Mouse (Mus musculus) c-Kit-positive CD71-positive TER-119-negative erythroid progenitor cells, embryonic 14.5 days (primary cell): ENCODE data around the gene Gm10300.
A peak's percentile ranks its signal among the peaks of the same experiment; 100 is the strongest.

Experiments
- DNase-seq: peaks from one replicate; pipeline ENCODE4 v3.0.0-alpha.2; 2013; ENCODE audit warnings: low read depth

Gene Gm10300

DNA sequence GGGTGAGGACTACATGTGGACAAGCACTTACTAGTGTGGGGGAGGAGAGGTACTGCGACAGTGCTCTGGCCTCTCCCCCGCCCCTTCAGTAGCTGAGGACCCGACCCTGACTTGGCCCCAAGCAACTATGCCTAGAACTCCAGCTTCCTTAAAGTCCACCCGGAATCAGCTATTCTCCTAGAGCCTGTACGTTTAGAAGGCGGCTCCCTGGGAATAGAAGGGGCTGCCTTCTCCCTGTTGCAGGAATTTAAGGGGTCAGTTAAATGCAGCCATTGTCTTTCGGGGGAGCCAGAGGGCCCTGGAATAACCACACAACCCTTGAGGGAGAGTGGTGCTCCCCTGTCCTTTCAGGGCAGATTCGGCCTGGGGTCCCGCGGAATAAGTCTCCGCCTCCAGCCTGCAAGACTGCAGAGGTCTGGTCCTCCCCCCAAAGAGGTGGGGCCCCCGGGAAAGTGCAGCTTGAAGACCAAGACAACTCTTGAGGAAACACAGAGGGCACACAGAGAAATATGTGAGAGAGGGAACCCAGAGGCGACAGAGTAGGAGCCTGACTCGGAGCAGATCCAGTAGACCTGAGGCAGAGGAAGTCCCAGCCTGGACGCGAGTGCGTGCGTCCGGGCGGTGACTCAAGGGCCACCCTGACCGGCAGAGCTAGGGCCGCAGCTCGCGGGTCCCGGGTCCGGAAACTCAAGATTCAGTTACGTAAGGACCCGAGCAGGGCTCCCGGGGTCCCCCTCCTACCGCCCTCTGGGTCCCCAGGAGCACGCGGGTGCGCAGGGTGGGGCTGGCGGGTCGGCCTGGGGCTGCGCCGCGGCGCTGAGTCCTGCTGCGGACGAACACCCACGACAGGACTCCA is at the start of gene Gm10300:
Gm10300 (plus strand) TSS at position 621 of the 856 bp plus-strand sequence.
- no peak for DNase-seq

DNA sequence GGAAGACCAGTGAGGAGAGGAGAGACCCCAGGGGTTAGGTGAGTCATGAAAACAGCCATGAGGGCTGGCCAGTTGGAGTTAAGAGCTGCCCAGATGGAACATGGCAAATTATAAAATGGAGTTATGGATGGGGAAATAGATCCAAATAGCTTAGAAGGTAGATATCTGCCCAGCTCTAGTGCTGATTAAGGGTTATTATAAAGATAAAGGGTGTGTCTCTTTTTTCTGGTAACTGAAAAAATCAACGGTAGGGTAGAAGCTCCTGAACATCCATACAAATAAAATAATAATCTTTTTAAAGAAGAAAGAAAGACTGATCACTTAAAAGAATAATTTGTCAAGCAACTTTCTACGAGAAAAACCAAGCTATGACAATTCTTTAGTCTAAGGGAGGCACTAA is 49.2 kb upstream of the Gm10300 start:
- DNase-seq: no peak

DNA sequence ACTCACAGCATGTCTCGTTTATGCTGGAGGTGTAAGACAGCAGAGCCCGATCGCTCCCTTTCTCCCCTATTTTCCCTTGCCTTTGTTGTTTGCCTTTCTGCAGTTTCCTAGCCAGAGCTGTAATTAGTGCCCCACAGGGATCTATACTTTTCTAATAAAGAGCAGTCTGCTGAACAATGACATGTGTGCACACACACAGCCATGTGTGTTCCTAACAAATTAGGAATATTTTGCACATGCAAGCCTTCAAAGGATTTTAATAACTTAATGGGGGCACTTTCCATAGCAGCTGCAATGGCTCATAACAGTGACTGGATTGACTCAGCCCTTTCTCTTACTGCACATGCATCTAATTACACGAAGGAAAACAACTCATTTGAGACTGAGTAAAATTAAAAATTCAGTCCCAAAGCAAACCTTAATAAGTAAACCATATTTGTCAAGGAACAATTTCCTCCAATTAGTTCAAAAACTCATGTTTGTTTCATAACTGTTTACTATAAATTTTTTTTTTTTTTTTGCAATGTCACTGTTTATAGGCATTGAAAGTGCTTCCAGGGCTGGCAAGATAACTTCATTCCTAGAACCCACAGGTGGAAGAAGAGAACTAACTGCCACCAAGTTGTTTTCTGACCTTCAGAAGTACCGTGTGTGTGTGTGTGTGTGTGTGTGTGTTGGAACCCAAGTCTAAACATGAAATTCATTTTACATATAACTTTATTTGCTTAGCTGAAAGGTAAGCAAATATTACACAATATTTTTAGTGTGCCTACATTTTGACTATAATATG is 48.6 kb upstream of the Gm10300 start:
- no peak for DNase-seq

DNA sequence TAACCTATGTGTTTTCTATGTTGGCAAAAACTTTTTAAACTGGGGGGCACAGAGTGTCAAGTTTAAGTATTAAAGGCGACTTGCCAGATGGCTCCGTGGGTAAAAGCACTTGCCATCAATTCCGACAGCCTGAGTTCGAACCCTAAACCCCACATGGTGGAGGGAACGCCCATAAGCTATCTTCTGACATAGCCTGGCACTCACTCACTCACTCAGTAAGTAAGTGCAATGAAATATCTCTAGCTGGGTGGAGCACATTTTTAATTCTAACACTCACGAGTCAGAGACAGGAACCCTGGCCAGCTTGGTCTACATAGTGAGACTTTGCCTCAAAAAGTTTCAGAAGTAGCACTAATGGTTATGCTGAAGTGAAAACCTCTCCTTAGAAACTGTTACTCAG is 47.3 kb upstream of the Gm10300 start:
- DNase-seq: peak; percentile 52

DNA sequence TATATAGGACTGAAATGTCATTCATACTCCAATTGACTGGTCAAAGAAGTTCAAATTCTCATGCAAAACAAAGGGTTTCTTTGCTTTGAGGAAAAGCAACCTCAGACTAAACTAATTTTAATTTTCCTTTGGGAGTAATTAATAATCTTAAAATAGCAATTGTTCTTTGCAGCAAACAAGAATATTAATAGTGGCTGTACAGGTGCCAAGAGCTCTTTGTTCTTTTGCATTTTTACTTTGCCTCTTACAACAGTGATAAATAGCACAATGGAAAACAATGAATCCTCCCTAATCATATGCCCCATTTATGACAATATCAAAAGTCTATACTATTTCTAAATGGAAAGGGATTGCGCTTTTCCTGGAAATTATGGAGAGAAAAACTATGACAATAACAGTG is 46.7 kb upstream of the Gm10300 start:
- no peak for DNase-seq

DNA sequence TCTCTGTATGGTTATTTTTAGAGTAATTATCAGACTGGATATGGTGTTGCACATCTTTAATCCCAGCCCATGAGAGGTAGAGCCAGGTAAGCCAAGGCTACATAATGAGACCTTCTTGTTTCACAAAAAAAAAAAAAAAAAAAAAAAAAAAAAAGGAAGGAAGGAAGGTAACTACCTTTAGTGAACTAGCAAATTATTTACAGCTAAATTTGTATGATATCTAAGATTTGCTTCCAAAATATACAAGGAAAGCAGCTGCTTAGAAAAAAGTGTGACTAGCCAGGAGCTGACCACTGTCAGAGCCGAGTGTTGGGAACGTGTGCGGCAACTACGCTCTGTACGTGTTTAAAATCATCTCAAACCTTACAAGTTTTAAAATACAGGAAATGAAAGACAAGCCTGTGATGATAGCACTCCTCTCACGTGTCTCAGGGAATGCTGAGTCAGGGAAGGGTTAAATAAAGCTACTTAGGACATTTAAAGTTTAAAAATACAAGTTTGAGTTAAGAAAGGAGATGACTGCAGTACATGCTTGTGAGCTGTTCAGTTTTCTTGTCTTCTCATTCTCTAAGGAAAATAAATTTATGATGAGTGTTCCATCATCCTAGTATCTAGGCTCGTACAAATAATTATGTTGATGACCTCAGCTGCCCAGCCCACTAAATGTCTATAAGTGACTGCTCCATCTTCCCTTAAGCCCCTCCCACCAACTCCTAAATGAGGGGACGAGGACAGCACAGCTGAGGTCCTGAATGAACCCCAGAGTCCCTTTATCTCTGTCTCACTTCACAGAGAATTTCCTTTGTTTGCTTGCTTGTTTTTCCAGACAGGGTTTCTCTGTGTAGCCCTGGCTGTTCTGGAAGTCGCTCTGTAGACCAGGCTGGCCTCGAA is 44.4 kb upstream of the Gm10300 start:
- DNase-seq: no peak

DNA sequence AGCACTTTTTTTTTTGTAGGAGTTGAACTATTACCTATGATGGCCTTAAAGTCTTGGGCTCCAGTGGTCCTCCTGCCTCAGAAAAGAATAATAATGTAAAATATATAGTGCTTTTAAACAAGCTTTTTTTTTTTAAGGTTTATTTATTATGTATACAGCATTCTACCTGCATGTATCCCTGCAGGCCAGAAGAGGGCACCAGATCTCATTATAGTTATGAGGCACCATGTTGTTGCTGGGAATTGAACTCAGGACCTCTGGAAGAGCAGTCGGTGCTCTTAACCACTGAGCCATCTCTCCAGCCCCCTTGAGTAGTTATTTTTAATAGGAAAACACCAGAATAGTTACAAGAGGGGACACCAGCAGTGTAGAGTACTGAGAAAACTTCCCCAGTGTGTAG is 41.3 kb upstream of the Gm10300 start:
- DNase-seq: no peak

DNA sequence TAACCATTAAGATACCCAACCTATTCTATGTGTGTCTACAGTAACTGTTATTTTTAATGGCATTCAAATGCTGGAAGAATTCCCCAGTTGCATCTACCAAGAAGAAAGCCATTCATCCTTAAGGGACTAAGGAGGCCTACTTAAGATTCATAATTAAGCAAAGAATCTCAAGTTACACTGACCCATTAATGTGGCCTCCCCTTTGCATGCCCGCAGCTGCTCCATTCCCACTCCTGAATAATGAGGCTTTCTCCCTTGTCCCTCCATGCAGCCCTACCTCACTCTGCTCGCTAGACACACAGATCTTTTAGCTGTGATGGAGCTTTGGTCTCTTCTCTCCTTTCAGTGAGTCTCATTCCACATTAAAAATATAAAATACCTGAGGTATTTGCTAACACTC is 40.3 kb upstream of the Gm10300 start:
- DNase-seq: no peak

DNA sequence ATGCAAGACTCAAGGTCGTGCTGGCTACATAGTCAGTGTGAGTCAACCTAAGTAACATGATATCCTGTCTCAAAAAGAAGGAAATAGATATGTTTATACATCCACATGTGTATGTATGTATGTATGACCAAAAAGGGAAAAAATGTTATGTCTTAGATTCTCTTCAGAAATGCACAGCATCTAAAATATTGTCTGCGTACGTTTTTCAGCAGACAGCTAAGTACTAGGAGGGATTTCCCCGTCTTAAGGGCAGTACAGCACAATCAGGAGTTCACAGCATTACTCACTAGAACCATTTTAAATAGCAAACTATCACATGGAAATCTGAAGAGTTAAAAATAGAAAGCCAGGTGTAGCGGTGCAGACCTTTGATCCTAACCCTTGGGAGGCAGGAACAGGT is 37.4 kb upstream of the Gm10300 start:
- no peak for DNase-seq

DNA sequence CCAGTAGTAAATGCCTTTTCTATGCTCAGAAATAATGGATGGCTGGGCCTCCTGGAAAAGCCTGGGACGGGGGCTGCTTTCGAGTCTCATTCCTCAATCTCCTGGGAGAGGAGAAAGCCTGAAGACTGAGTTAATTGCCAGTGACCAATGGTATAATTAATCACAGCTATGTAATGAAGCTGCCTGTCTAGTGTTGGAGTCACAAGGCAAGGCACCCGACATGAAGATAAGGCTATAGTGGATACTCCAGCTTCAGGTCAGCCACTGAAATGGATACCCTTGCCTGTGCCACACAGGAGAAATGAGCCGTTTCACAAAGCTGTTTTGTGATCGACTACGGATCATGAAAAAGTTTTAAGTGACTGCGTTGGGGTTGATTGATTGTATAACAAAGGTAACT is 36.5 kb upstream of the Gm10300 start:
- DNase-seq: no peak

DNA sequence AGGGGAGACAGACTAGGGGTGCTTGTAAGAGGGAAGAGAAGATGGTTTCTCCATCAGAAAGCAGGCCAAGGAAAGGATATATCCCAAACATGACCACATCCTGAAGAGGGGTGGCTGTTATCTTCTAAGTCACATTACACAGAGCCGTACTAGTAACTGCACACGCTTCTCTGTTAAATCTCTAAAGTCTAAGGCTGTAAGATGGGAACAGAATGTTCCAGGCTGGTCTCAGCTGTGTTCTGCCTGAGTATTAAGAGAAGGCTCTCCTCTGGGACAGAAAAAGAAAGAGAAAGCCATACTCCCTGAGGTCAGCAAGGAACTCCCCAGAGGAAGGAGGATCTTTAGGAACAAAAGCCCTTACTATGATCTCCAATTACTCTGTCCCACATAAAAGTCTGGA is 35.7 kb upstream of the Gm10300 start:
- no peak for DNase-seq

DNA sequence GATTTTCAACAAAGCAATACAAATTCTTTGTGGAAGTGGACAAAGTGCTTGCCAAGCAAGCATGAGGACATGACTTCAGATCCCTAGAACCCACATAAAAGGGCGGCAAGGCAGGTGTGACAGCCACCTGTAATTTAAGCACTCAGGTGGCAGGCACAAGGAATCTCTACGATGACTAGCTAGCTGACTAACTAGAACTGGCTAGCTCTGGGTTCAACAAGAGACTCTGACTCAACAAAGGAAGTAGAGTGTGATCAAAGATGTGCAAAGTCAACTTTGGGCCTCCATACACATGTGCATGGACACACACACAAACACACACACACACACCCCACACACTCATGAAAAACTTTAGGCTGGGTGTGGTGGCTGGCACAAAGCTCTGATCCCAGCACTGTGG is 35.0 kb upstream of the Gm10300 start:
- DNase-seq: no peak

DNA sequence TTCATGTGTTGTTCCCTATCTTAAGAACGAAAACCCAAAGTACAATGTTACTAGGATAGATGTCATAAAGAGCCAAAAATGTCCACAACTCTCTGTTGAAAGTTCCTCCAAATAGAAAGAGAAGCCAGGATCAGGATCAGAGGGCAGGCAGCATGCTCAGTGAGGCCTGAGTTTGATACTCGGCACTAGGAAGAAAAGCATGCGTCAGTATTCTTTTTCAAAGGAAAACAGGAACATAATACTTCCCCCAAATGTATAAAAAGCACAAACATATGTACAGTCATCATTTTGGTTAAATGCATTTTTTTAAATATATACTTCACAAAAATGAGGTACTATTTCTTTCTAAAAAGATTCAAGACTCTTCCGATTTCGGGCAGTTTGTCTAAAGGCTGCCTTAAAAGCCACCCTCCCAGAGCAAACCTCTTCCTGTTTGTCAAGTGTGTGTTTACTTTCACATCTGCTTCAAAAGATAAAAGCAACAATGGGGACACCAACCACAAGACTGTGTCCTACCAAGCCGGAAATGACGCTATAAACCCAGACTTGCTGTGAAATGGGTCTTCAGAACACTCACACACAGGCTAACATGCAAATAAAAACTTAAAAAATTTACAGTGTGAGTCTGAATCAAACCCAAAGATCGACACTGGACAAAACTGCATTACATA is 34.4 kb upstream of the Gm10300 start:
- DNase-seq: peak; percentile 66

DNA sequence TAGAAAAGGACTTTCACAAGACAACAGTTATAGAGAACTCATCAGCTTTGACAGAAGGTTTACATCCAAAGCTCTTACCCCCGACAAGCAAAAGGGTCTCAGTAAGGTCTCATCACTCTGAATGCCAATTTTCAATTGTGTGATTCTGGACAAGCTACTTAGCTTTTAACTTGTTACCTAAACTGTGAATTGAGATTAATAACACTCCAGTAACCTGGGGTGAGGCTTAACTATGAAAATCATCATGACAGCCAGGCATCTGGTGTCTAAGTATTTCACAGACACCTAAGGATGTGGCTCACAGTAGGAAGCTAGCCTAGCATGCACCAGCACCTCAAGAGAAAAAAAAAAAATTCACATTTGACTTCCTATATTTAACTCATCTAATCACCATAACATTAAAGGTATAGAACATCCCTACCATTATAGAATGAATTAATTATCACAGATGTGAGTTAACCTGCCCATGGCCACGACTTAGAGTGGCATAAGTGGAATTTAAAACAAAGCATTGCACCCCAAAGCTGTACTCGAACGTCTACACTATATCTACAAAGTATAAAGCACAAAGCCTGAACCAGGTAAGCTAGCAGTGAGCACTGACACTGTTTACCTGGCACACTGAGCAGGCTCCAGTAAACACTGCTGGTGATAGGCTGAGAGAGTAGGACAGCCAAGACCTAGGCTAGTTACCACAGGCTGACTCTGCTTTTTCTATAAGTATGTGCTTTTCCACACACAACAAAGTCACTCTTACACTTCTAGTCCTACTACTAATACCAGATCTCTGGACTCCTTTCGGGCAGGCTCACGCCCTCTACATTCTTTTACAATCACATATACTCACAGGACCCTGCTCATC is 32.8 kb upstream of the Gm10300 start:
- no peak for DNase-seq

DNA sequence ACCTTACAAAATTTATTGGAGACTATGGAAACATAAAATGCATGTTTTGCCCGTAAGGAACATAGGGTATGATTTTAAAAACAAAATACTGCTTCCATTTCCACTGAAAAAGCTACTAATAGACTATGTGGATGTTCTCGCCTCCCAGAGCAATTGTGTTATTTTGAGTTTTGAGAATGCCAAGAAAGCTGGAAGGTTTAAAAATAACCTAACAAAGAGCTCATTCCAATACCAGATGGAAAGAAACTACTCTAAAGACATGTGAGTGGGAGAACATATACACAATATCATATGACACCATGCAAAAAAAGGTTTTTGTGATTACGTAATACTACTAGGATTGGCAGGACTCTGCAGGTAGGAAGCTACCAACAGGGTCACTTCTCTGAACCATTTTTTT is 30.8 kb upstream of the Gm10300 start:
- DNase-seq: no peak

DNA sequence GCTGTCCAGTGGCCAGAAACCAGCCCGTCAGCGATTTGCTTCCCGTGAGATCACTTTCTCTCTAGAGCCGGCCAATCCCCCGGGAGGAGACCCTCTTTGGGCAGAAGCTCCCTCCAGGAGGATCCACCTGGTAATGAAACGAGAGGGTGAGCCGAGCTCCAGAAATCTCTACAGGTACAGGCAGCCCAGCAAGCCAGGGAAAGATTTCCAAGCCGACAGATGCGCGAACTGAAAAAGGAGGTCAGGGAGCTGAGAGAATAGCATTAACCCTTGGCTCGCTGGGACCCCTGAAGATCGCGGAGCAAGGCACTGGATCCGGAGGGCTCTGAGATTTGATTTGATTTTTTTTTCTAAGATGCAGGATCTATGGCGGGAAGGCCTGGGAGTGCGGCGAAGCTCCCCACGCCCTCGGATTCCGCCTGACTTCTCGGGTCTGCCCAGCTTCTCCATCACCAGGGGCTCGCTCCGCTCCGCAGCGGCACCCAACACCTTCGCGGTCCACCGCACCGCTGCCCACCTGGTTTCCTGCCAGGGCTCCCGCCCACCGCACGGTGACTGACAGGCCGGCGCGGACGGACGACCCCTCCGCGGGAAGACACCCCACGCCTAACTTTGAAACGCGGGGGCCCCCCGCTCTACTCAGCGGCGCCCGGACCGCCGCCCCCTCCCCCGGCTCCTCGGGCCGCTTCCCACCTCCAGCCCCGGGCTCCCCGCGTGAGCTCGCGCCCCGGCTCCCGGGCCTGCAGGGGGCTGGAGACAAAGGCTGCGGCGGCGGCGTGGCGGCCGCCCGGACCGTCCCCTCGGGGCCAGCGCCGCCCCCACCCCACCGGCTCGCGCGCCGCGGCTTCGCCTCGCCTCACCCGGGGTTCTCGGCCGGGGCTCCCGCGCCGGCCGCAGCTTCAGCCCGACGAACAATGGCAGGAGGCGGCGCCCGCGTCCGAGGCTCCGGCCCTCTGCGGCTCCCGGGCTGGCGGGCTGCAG is 26.2 kb upstream of the Gm10300 start:
- DNase-seq: no peak

DNA sequence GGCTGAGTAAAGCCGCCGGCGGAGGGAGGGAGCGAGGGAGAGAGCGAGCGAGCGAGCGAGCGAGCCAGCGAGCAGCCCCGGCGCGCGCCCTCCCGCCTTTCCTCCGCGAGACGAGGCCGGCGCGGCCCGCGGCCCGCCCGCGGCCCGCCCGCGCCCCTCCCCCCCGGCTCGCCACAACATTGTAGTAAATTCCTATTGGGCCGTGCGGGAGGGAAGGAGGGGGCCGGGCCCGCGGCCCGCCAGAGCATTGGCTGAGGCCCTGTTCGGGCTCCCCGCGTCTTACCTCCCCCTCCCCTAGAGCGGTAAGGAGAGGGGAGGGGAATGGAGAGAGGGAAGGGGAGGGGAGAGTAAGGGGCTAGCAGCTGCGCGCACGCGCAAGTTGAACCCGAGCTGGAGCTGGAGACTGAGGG is 25.5 kb upstream of the Gm10300 start:
- peak; percentile 56 for DNase-seq

DNA sequence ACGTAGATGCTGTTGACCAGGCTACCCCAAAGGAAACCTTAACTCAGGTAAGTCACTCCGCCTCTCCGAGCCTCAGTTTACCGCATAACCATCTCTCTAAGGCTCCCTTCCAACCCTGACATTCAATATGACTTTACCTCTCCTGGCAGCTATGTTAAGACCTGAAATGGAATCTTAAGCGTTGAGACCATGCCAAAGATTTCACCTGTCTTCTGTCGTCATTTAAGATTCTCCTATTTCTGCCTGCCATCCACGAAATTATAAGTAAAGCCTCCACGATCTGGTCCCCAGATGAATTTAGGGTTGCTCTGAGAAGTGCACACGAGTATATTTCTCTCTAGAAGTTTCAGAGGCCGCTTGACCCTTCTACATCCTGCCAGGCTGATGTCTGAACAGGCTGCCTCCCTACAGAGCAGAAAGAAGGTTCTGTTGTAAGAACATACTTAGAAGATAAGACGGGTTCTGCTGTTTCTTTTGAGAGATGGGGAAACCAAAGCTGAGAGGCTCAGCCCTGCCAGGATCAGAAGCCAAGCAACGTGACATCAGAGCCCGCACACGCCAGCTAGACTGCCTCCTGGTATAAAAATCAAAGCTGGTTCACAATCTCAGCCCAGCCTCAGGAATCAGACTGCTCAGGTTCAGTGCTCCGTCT is 24.8 kb upstream of the Gm10300 start:
- no peak for DNase-seq
